Mouse (Mus musculus) cerebellum, adult 8-10 months (tissue): ENCODE data around the gene Wdr78.

Experiments used
- DNase-seq: peaks from one replicate; pipeline ENCODE4 v3.0.0; 2022

Wdr78 gene

DNA sequence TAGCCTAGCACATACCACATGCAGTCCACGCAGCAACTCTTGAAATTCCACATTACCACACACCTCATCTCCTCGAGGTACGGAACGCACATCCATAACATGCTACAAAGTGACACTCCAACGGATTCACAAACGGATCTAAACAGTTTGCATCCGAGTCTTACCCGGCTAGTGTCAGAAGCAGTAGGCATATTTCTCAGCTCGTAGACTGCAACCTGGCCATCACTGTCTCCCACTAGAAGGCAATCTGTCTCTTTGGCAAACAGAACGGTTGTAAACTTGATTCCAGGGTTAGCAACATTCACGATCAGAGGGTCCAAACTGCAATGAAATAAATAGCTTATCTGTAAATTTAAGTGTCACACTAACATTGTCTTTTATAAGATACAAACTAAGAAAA lies 66.3 kb downstream of the Wdr78 start:
- DNase-seq = no peak

- DNase-seq = no peak
Observed at GRCm38 (mm10) chr4:103042997-103043396, 71.4 kb downstream of the Wdr78 start.

DNA sequence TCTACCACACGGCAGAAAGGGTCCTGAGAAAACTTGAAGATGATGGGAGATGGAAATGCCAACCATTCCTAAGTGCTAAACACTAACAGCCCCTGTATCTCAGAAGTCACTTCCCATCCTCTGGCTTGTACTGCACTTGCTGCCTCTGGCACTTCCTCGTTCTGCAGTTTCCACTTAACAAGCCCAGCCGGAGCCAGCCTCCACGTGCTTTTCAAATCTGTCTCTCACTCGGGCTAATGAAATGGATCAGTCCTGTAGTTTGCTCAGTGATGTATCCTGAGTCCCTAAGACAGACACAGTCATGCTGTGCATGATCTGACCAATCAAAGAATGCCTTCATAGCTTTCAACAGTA lies 74.5 kb downstream of the Wdr78 start:
- no peak for DNase-seq

DNA sequence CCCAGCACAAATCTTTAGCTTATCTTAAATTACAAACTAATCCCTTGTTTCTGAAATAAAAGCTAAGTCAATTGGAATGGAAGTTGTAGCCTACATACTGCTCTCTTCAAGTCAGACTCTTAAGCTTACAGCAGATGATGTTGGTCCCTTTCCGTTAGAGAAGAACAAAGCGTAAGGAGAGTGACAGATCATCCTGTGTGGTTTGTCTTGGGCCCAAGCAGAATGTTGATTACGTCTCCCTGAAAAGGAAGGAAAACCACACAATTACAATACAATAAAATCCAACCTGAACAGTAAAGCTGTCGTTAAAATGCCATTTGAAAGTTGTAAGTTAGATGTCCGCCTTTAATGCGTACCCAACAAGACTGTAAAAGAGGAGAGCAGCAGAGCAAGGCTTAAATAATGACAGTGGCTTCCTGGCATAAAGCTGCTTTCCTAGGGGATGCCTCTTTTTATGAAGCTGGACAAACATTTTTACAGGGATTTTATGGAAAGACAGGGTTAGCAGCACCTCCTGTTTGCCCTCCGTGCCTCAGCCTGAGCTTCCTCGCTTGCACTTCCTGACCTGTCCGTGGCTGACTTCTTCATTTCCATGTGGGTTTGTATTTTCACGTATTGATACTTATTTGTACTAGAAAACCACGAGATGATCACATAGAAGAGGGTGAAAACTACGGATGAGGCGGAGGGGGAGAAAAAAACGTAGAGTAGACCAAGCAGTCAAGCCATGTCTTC lies 75.1 kb downstream of the Wdr78 start:
- no peak for DNase-seq

DNA sequence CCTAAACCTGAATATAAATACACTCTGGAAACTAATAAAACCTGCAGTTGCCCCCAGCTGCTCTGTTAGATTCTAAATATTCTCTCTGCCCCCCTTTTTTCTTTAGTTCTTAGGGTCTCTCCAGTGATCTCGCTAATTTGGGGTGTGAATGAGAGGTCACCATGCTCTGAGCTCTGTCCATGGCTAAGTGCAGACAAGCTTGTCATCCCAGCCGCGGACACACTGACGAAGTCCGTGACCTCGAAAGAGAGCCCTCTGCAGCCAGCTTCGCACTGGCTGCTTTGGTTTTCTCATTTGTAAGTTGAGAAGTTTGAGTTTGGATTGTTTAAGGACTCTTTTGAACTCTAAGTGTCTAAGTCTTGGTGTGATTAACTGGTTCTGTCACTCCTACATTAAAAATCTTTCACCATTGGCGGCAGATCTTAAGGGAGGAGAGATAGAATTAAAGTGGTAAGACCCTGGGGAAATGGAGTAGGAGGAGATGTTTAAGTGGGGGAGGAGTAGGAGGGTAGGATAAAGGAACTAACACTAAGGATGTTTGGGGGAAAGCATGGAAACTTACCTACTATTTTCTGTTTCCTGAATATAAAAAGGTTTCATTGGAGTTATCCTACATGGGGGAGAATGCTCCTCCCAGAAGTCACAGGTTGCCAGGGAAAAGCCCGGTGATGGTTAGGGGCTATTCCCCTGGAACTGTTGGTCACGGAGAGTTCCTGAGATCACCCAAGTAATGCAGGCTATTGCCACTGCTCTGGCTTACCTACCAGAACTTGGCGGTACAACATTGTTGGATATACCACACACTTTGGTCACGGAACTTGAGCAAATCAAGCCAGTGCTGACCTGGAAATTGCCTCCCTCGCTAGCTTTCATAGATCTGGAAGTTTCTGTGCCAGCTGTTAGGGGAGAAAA lies 85.9 kb downstream of the Wdr78 start:
- no peak for DNase-seq

DNA sequence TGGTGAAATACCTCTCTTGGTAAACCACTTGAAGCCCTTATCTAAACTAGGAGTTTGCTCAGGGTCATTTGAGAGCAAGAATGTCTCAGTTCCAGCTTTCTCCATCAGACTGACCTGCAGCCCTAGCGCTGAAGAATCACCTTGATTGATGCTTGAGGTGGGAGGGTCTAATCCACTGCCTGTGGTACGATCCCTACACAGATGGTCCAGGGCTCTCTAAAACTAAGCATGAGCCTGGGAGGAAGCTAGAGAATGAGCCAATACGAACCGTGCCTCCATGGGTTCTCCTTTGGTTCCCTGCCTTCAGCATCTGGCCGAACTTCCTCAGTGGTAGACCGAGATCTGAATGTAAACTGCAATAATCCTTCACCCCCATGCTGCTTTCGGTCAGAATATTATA lies 86.6 kb downstream of the Wdr78 start:
- no peak for DNase-seq

DNA sequence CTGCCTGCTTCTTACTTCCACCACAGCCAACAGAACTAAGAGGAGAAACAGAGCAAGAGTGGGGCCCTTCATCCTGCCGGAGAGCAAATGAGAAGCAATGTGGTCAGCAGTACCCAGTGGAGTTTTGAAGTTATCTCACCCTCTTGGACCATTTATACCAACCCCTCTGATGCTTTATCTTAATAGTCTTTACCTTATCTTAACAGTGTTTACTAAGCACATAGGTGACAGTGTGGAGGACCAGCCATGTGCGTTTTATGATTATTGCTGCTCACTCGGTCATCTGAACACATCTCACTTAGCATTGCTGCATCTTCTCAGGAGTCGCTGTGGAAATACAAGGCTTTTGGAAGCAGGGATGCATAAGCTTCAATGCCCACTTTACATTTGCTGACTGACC lies 87.7 kb downstream of the Wdr78 start, which contains the start of gene Insl5:
Gene Insl5 (minus strand): TSS at position 222 of the 400 bp plus-strand sequence.
- no peak for DNase-seq

DNA sequence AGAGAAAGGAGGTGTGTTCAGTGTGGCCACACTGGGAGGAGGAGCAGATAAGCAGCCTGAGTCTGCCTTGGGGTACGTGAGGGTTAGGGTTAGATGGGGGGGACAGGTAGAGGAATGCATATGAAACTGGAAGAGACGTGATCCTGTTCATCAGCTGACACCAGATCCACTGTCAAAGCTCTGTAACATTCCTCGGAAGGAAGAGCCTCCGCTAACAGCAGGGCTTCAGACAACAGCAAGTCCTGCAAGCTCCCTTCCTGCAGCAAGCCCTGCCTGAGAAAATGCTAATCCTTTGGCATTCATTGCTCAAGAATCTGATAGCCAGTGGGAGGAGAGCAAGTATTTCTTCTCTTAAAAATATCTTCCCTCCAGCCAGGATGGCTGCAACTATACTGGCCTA lies 100.9 kb downstream of the Wdr78 start:
- DNase-seq = no peak

- no peak for DNase-seq
Observed at GRCm38 (mm10) chr4:103011823-103012222, 102.5 kb downstream of the Wdr78 start.

GRCm38 (mm10) chr4:103010734-103011133 lies 103.6 kb downstream of the Wdr78 start:
- DNase-seq = no peak

DNA sequence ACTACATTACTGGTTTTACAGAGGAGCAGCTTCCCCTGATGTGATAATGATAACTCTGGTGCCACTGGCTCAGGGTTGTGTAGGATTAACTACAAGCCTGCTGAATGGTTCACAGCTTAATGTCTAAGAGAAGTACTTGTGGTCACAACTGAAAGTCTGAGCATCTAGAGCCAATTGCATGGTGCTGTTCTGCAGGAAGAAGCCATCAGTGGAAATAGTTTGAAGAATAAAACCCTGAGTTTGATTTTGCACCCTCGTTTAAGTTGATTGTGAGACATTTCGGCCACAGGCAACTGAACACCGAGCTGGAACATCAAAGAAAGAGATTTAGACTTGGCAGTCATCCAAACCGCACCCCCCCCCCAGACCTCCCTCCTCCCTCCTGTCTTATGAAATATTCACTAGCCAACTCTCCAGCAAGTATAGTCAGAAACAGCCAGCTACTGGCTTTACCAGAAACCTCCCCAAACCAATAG lies 107.4 kb downstream of the Wdr78 start:
- no peak for DNase-seq

DNA sequence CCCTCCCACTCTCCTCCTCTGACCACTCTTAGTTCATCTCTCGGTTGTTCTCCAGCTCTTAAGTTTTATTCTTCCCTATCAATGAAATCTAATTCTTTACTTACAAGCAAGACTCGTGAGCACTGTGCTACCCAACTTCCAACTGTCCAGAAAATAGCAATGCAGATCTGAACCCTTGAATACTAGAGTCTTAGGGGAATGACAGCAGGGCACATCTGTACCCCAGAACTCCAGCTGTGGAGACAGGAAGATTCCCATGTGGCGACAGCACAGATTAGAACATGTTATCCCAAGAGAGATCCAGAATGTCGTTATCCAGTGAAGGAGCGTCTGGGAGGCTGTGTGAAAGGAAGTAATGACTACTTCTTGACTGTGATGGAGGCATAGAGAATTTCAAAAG lies 108.1 kb downstream of the Wdr78 start:
- DNase-seq = no peak

DNA sequence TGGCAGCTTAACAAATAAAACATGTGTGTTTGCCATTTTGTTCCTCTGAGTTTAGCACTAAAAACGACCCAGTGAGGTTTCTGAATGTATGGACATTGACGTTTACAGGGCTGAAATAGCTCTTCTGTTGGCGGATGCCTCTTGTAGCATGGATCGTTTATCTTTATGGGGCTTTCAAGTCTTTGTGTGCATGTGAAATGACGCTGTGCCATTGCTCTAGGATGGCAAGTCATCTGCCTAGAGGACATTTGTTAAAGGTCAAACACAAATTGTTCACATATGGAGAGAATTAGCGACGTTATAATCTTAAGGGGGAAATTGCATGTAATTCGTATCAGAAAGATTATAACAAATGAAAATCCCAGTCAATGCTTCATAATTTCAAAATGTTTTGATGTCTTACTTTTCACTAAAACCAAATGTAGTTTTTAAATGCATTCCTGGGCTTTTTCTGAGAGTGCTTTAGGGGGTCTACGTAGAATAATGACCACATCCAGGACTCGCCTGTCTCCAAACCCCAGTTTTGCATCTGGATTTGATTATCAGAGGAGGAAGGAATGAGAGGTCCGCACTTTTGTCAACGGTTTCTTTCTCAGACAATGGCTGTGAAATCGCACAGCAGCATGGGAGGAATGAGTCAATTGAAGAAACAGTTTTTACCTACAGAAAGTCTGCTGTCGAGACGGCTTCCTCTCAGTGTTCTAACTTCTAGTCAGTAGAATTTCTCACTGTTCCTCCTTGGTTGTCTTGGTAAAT lies 109.0 kb downstream of the Wdr78 start:
- no peak for DNase-seq

DNA sequence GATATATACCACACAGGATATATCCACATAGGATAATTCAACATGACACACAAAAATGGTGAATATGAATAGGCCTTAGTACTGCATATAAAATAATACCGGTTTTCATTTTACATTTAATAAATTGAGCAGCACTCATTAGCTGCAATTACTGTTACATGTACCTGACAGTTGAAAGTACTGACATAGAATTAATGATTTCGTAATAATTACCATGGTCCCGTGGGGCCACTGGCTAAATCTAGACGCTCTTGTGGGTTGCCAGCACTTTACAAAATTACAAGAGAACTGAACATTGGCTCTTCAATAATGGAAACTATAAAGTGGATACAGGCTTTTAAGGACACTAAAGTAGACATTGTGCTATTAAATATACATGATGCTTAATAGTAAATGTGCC lies 109.7 kb downstream of the Wdr78 start:
- no peak for DNase-seq

DNA sequence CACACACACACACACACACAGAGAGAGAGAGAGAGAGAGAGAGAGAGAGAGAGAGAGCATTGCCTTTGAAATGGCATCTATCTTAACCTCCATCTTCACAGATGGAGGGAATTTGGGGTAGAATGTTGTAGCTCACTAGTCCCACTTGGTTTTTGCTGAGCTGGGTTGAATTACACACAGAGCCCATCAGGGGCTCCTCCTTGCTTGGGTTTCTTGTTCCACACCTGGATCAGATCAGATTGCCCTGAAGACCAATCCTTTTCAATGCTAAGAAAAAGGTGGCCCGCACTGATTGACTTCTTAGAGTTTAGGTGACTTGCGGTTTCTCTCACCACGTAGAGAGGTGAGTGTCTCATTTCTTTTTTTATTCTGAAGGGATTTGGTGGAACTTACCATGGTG lies 122.7 kb downstream of the Wdr78 start:
- DNase-seq = no peak

GRCm38 (mm10) chr4:102990595-102991340 lies 123.6 kb downstream of the Wdr78 start:
- DNase-seq = no peak

DNA sequence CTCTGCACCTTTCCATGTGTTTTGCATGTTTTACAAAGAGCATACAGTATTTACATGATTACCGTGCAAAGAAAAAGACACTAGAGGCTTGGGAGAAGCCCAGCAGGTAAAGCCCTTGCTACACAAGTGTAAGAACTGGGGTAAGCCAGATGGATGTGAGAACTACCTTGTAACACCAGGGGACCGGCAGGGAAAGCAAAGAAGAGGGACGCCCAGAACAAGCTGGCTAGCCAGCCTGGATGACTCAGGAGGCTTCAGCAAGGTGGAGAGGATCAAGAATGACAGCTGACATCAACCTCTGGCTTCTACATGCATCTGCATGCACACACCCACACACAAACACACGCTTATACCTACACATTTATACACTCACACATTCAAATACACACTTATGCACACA lies 124.3 kb downstream of the Wdr78 start:
- no peak for DNase-seq

DNA sequence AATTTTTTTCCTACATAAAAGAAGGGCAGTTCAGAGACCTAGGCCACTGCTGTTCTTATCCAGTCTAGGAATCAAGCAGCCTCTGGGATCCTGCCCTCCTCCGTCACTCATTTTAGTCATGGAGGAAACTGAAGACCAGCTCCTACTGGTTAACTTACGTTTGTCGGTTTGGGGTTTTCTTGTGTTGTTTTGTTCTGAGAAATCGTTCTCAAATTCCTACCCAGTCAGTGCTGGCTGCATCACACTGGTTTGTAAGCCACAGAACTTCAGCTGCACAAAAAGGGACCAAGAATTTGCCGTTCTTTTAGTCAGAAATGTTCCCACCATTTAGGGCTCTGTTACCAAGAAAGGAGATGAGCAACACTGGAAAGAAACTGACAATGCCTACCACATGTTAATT lies 125.0 kb downstream of the Wdr78 start:
- DNase-seq = no peak

DNA sequence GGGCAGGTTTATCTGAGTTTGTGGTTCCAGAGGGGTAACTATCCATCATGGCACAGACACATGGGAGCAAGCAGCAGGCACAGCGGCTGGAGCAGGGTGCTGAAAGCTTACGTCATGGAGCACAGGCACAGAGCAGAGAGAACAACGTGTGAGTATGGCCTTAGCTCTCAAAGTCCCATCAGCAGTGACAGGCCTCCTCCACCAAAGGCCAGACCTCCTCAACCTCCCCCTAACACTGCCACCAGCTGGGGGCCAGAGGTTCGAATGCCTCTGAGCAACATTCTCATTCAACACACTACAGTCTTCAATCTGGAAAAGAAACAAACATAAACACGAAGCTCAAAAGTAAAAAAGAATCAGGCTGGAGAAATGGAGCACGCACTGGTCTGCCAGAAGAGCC lies 125.8 kb downstream of the Wdr78 start:
- no peak for DNase-seq
